Mouse (Mus musculus) adrenal gland, postnatal 36 days (tissue): ENCODE measurements around the gene Arpc1b. TPM values are rescaled to one million over a fixed set of nuclear protein-coding genes. Genes with fewer than 3 reads are reported as not detected.
"Not testable (repeated sequence)": the region's sequence is repeated elsewhere in the genome, so short reads cannot be mapped to it uniquely, and the experiment has no call there.

ENCODE experiments used
- DNase-seq, 2 experiments: peaks; one replicate each; pipeline ENCODE4 v3.0.0; 2021; ENCODE audit warnings: mixed read lengths in 1 of 2
- long read RNA-seq, 2 experiments: library from polyadenylated mRNA; stranded (forward); transcript quantifications; one replicate each; pipeline ENCODE4 v2.0.0; 2021; ENCODE audit warnings: borderline sequencing depth in 2 of 2
- total RNA-seq, 2 experiments: library from RNA; stranded (reverse); gene quantifications; 2 replicates each; pipeline ENCODE4 v1.2.3; 2021

The Arpc1b gene
- 100 to 1,000 TPM; 241 to 271 TPM for total RNA-seq
- long read RNA-seq, experiment 1, transcript Arpc1b-201 (10 exons, 3,105 nt) = major isoform, 688 of 760 reads
- long read RNA-seq, experiment 1, partial matches to known transcripts = 37 of 760 reads
- long read RNA-seq, experiment 1, other reads (novel, unspliced or antisense) = 34 of 760 reads
- long read RNA-seq, experiment 2, transcript Arpc1b-201 (10 exons, 3,105 nt) = major isoform, 132 of 149 reads
- long read RNA-seq, experiment 2, partial matches to known transcripts = 7 of 149 reads
- long read RNA-seq, experiment 2, other reads (novel, unspliced or antisense) = 9 of 149 reads

- peak; percentile 88 to 94 for DNase-seq
Observed at GRCm38 (mm10) chr5:145114071-145114605, at the start of gene Arpc1b. Arpc1b (plus strand) TSS chr5:145114215.

- DNase-seq = no peak
Observed at GRCm38 (mm10) chr5:145064765-145065340, 49.2 kb upstream of the Arpc1b start.

- no peak for DNase-seq
Observed at GRCm38 (mm10) chr5:145068863-145069262, 45.2 kb upstream of the Arpc1b start.

- DNase-seq = peak; percentile 73 to 83
Observed at GRCm38 (mm10) chr5:145069707-145070106, 44.3 kb upstream of the Arpc1b start.

- DNase-seq = no peak
Observed at GRCm38 (mm10) chr5:145071342-145071741, 42.7 kb upstream of the Arpc1b start.

GRCm38 (mm10) chr5:145075081-145075480, 38.9 kb upstream of the Arpc1b start:
- DNase-seq = no peak

GRCm38 (mm10) chr5:145081866-145082613, 32.0 kb upstream of the Arpc1b start:
- no peak for DNase-seq

- not testable (repeated sequence) for DNase-seq
Observed at GRCm38 (mm10) chr5:145083201-145083600, 30.8 kb upstream of the Arpc1b start.

GRCm38 (mm10) chr5:145083632-145084451, 30.2 kb upstream of the Arpc1b start, which contains the start of the genes Arpc1a and Kpna7:
Arpc1a (plus strand) TSS chr5:145083830.
Kpna7 (minus strand) TSS chr5:145084030.
- DNase-seq = peak; percentile 97 to 99

GRCm38 (mm10) chr5:145084822-145085221, 29.2 kb upstream of the Arpc1b start:
- DNase-seq = no peak

- DNase-seq = no peak
Observed at GRCm38 (mm10) chr5:145088186-145088585, 25.8 kb upstream of the Arpc1b start.

- no peak for DNase-seq
Observed at GRCm38 (mm10) chr5:145089878-145090277, 24.1 kb upstream of the Arpc1b start.

GRCm38 (mm10) chr5:145096195-145096594, 17.8 kb upstream of the Arpc1b start:
- DNase-seq = no peak

- no peak for DNase-seq
Observed at GRCm38 (mm10) chr5:145098340-145098821, 15.6 kb upstream of the Arpc1b start.

GRCm38 (mm10) chr5:145100960-145101359, 13.1 kb upstream of the Arpc1b start:
- no peak for DNase-seq

GRCm38 (mm10) chr5:145101451-145101850, 12.6 kb upstream of the Arpc1b start:
- DNase-seq = not testable (repeated sequence)

- DNase-seq = no peak
Observed at GRCm38 (mm10) chr5:145102706-145103105, 11.3 kb upstream of the Arpc1b start.

GRCm38 (mm10) chr5:145104328-145104727, 9.7 kb upstream of the Arpc1b start:
- DNase-seq = no peak

- DNase-seq = peak; percentile 63 to 64
Observed at GRCm38 (mm10) chr5:145105694-145106275, 8.2 kb upstream of the Arpc1b start.

- no peak for DNase-seq
Observed at GRCm38 (mm10) chr5:145110401-145110800, 3.6 kb upstream of the Arpc1b start.

- peak; percentile 55 to 65 for DNase-seq
Observed at GRCm38 (mm10) chr5:145112566-145112965, 1.4 kb upstream of the Arpc1b start.
